Mouse (Mus musculus): Measurements from ENCODE around the gene Rfx4. TPM values are rescaled to one million over a fixed set of nuclear protein-coding genes. Genes with fewer than 3 reads are reported as not detected.

Rfx4 gene
- polyA plus RNA-seq, 1 experiment from 2014 or later, result 0.15 TPM

GRCm38 (mm10) chr10:84851981-84852979 is 96.4 kb downstream of the Rfx4 start:
- H3K4me1 ChIP-seq, result peaks cover 10% of the 10 kb centered on the region
- ATAC-seq (ENCODE audit: insufficient number of reproducible peaks, low FRiP score, low TSS enrichment, low read depth), result no peak
- no peak overlapping the region for H3K9ac ChIP-seq
- no peaks in the 10 kb centered on the region for H3K9me3 ChIP-seq (replicated peaks)
- no peak overlapping the region for H3K27ac ChIP-seq (replicated peaks)
- no peak overlapping the region for H3K4me2 ChIP-seq (replicated peaks)
- WGBS, result 36% methylated on average over 12 of the region's 12 CpGs
- no peaks in the 10 kb centered on the region for H3K36me3 ChIP-seq
- H3K4me3 ChIP-seq (replicated peaks), result no peak overlapping the region
- H3K27me3 ChIP-seq, result no peaks in the 10 kb centered on the region

DNA sequence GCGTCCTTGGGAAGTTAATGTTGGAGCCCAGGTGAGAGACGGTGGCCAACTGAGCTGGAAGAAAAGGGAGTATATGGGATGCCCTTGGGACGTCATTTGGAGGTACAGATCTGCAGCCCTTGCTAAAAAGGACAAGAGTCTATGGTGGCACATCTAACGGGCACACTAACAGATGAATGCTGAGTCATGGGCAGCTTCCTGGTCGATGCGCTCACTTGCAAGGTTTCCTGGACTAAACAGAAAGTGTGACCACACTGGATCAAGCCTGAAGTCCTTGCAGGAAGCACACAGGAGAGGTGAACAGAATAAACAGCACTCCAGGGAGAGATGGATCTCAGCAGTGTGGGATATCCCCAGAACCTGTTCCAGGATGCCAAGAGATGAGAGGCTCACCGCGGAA is 98.2 kb downstream of the Rfx4 start:
- ATAC-seq (ENCODE audit: insufficient number of reproducible peaks, low FRiP score, low TSS enrichment, low read depth), result no peak
- 89% methylated on average over 8 of the region's 8 CpGs for WGBS
- Histone ChIP-seq H3K27ac (replicated peaks) (no peak overlapping the region), H3K4me1 (peaks cover 14% of the 10 kb centered on the region), H3K9ac (no peak overlapping the region), H3K4me2 (replicated peaks) (no peak overlapping the region), H3K4me3 (replicated peaks) (no peak overlapping the region), H3K36me3 (no peaks in the 10 kb centered on the region), H3K9me3 (replicated peaks) (no peaks in the 10 kb centered on the region), H3K27me3 (no peaks in the 10 kb centered on the region)

DNA sequence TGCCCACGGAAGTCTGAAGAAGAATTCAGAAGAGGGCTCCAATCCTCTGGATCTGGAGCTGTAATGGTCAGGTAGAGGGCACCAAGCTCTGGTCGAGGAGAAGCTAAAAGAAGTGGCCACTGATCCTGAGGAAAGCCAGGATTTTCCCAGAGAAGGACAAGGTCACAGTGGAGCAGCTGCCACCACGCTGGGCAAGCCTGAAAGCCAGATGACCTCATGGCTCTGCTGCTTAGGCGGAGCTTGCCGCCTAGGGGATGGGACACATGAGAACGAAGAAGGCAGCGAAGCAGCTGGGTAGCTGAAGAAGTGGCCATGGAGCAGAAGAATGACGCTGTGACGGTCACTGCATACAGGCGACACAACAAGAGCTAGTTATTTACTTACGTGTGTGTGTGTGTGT is 99.6 kb downstream of the Rfx4 start:
- Histone ChIP-seq H3K27ac (replicated peaks) (no peak overlapping the region), H3K9ac (no peak overlapping the region), H3K9me3 (replicated peaks) (no peaks in the 10 kb centered on the region), H3K4me2 (replicated peaks) (no peak overlapping the region), H3K27me3 (0 out of 2 replicates have a peak, but pooled peaks cover 2% of the 10 kb centered on the region), H3K4me3 (replicated peaks) (no peak overlapping the region), H3K4me1 (peaks cover 14% of the 10 kb centered on the region), H3K36me3 (no peaks in the 10 kb centered on the region)
- no peak for ATAC-seq (ENCODE audit: insufficient number of reproducible peaks, low FRiP score, low TSS enrichment, low read depth)
- WGBS, result 73% methylated on average over 11 of the region's 11 CpGs

- Histone ChIP-seq H3K27me3 (0 out of 2 replicates have a peak, but pooled peaks cover 4% of the 10 kb centered on the region), H3K4me1 (peaks cover 4% of the 10 kb centered on the region), H3K27ac (replicated peaks) (no peak overlapping the region), H3K36me3 (no peaks in the 10 kb centered on the region), H3K4me3 (replicated peaks) (no peak overlapping the region), H3K9ac (no peak overlapping the region), H3K9me3 (replicated peaks) (no peaks in the 10 kb centered on the region), H3K4me2 (replicated peaks) (no peak overlapping the region)
- no peak for ATAC-seq (ENCODE audit: insufficient number of reproducible peaks, low FRiP score, low TSS enrichment, low read depth)
- 77% methylated on average over 8 of the region's 8 CpGs for WGBS
These were observed 102.5 kb downstream of the Rfx4 start for GRCm38 (mm10) chr10:84858371-84858770.

DNA sequence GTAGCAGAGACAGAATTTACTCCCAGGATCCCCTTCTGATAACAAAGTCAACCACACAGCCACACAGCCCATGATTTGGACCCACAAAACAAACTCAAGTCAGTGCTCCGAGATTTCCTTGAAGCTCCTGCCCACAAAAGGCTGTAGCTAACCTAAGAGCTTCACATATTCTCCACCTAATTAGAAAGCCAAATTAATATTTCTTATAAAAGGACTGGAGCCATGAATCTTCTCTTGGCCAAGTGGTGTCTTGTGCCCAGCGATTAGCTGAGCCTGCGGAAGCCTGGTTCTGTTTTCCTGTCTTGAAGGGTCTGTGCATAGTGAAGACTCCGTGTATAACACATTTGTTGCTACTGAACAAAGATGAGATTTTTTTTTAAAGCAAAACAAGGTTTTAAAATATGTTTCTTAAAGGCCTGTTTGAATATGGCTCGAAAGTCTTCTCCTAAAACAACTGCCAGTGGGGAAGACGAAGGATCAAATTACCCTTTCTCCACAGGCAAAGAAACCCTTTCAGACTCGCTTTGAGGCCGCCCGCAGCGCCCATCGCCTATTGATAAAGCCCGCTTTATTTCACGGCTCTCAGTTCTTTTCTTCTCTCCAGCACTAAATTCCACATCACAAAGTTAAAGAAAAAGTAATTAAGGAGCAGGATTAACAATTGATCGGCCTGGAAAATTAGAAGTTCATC is 103.1 kb downstream of the Rfx4 start:
- no peak for ATAC-seq (ENCODE audit: insufficient number of reproducible peaks, low FRiP score, low TSS enrichment, low read depth)
- H3K27me3 ChIP-seq, result 0 out of 2 replicates have a peak, but pooled peaks cover 4% of the 10 kb centered on the region
- H3K27ac ChIP-seq (replicated peaks), result no peak overlapping the region
- H3K36me3 ChIP-seq, result no peaks in the 10 kb centered on the region
- no peak overlapping the region for H3K4me3 ChIP-seq (replicated peaks)
- 19% methylated on average over 14 of the region's 14 CpGs for WGBS
- no peak overlapping the region for H3K4me2 ChIP-seq (replicated peaks)
- H3K4me1 ChIP-seq, result peaks cover 4% of the 10 kb centered on the region
- no peak overlapping the region for H3K9ac ChIP-seq
- H3K9me3 ChIP-seq (replicated peaks), result no peaks in the 10 kb centered on the region

GRCm38 (mm10) chr10:84859556-84860380 is 103.9 kb downstream of the Rfx4 start:
- Histone ChIP-seq H3K9me3 (replicated peaks) (no peaks in the 10 kb centered on the region), H3K4me1 (peaks cover 4% of the 10 kb centered on the region), H3K4me2 (replicated peaks) (no peak overlapping the region), H3K4me3 (replicated peaks) (no peak overlapping the region), H3K27me3 (0 out of 2 replicates have a peak, but pooled peaks cover 4% of the 10 kb centered on the region), H3K27ac (replicated peaks) (no peak overlapping the region), H3K9ac (no peak overlapping the region), H3K36me3 (no peaks in the 10 kb centered on the region)
- no peak for ATAC-seq (ENCODE audit: insufficient number of reproducible peaks, low FRiP score, low TSS enrichment, low read depth)
- WGBS, result 38% methylated on average over 13 of the region's 13 CpGs

DNA sequence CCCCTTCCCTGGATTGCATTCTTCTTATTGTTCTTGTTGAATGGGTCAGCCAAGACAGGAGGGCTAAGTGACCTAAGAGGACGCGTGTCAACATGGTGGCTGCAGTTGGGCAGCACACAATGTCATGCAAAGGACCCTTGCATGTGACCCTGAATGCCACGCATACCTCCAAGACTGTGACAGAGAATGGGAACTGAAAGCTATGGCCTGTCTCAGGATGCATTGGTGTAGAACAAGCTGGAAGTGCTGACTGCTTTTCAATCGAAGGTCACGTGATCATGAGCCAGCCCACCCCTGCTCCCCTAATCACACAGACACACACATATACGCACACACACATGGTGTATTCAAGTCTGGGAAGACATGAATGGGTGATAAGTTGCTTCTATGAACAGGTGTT is 107.6 kb downstream of the Rfx4 start:
- no peak for ATAC-seq (ENCODE audit: insufficient number of reproducible peaks, low FRiP score, low TSS enrichment, low read depth)
- Histone ChIP-seq H3K4me2 (replicated peaks) (no peak overlapping the region), H3K9ac (no peak overlapping the region), H3K36me3 (no peaks in the 10 kb centered on the region), H3K4me1 (peaks cover 4% of the 10 kb centered on the region), H3K27ac (replicated peaks) (no peak overlapping the region), H3K4me3 (replicated peaks) (no peak overlapping the region), H3K9me3 (replicated peaks) (no peaks in the 10 kb centered on the region), H3K27me3 (0 out of 2 replicates have a peak, but pooled peaks cover 4% of the 10 kb centered on the region)
- WGBS, result 90% methylated on average over 6 of the region's 6 CpGs

DNA sequence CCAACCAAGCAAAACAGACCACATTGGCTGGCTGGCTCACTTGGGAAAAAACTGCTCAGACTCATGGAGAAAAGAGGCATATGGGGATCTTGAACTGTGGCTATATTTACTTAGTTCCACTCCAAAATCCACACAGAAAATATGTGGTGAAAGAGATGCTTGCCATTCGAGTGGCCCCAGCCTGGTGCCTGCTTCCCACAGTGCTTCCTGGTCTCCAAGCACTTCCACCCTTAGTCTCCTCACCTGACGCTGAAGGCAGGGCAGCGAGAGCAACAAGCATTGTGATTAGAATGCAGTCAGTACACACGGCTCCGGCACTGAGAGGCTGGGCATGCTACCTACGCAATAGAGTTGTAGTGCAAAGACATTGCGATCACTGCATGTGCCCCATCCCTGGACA is 111.7 kb downstream of the Rfx4 start:
- Histone ChIP-seq H3K27ac (replicated peaks) (no peak overlapping the region), H3K36me3 (no peaks in the 10 kb centered on the region), H3K27me3 (no peaks in the 10 kb centered on the region), H3K9ac (no peak overlapping the region), H3K4me1 (no peaks in the 10 kb centered on the region), H3K9me3 (replicated peaks) (no peaks in the 10 kb centered on the region), H3K4me3 (replicated peaks) (no peak overlapping the region), H3K4me2 (replicated peaks) (no peak overlapping the region)
- ATAC-seq (ENCODE audit: insufficient number of reproducible peaks, low FRiP score, low TSS enrichment, low read depth), result no peak
- 86% methylated on average over 7 of the region's 7 CpGs for WGBS

GRCm38 (mm10) chr10:84871285-84871684 is 115.4 kb downstream of the Rfx4 start:
- no peaks in the 10 kb centered on the region for H3K9me3 ChIP-seq (replicated peaks)
- H3K4me2 ChIP-seq (replicated peaks), result no peak overlapping the region
- 64% methylated on average over 12 of the region's 12 CpGs for WGBS
- no peak for ATAC-seq (ENCODE audit: insufficient number of reproducible peaks, low FRiP score, low TSS enrichment, low read depth)
- no peak overlapping the region for H3K27ac ChIP-seq (replicated peaks)
- H3K4me3 ChIP-seq (replicated peaks), result no peak overlapping the region
- no peaks in the 10 kb centered on the region for H3K27me3 ChIP-seq
- no peaks in the 10 kb centered on the region for H3K36me3 ChIP-seq
- no peak overlapping the region for H3K9ac ChIP-seq
- no peaks in the 10 kb centered on the region for H3K4me1 ChIP-seq

DNA sequence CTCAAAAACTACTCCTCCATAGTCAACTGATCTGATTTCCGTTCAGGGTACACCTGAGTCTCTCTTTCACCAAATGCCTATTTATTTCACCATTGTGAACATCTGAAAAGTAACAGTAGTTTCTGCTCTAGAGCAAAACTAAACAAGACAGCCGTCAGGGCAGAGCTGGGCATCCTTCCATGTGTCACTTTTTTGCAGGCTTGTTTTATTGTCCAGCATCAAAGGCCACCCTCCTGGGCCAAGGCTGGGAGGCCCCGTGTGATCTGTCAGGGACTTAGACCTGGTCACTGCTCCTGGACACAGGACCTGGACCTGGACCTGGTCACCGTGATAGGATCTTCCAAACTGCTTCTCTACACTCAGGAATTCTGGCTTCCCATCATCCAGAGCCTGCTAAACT is 116.1 kb downstream of the Rfx4 start:
- Histone ChIP-seq H3K4me1 (no peaks in the 10 kb centered on the region), H3K27me3 (no peaks in the 10 kb centered on the region), H3K9ac (no peak overlapping the region), H3K9me3 (replicated peaks) (no peaks in the 10 kb centered on the region), H3K36me3 (no peaks in the 10 kb centered on the region), H3K27ac (replicated peaks) (no peak overlapping the region), H3K4me2 (replicated peaks) (no peak overlapping the region), H3K4me3 (replicated peaks) (no peak overlapping the region)
- ATAC-seq (ENCODE audit: insufficient number of reproducible peaks, low FRiP score, low TSS enrichment, low read depth), result no peak
- WGBS, result 80% methylated on average over 4 of the region's 4 CpGs
